ENCODE assay signal across 34 mouse cellular contexts in genomic region chr19:32665243-32665642, GRCm38 (mm10).
"Had no signal": no experiment of that assay in that cellular context is flagged by ENCODE, and none has a peak within 500 bp of the region (broad histone marks: within the 10 kb centered on the region; RNA-seq: fewer than 3 reads in every experiment).

No protein-coding gene starts in this region.

- H3K27ac ChIP-seq: heart, embryonic 13.5 days; heart, embryonic 15.5 days; hindbrain, embryonic 10.5 days; hindbrain, embryonic 12.5 days; hindbrain, embryonic 13.5 days; hindbrain, embryonic 14.5 days; hindbrain, embryonic 15.5 days; hindbrain, postnatal 0 days; intestine, embryonic 15.5 days; kidney, embryonic 15.5 days; kidney, postnatal 0 days; layer of hippocampus, adult 2 months; left cerebral cortex, adult 2 months had no signal

- DNase-seq: heart, postnatal 10 days; heart, postnatal 14 days; heart, postnatal 36 days; heart, postnatal 4 days; kidney, adult 11 months; kidney, adult 18-20 months; kidney, adult 2 months; kidney, adult 8-10 months; kidney, adult 9 months; kidney, postnatal 10 days; kidney, postnatal 14 days; kidney, postnatal 25 days; kidney, postnatal 36 days; kidney, postnatal 4 days; layer of hippocampus, adult 9-11 months; layer of hippocampus, postnatal 36 days had no signal

- ATAC-seq: hindbrain, embryonic 16.5 days; hindbrain, postnatal 0 days; inflammation-experienced regulatory T-cells, adult 6 months; intestine, embryonic 15.5 days; intestine, embryonic 16.5 days; intestine, postnatal 0 days had no signal

- H3K4me3 ChIP-seq: heart, embryonic 12.5 days; heart, embryonic 13.5 days; heart, embryonic 15.5 days; hindbrain, embryonic 10.5 days; hindbrain, embryonic 12.5 days; hindbrain, embryonic 13.5 days; hindbrain, embryonic 15.5 days; intestine, embryonic 15.5 days; kidney, embryonic 15.5 days; layer of hippocampus, adult 2 months; left cerebral cortex, adult 2 months had no signal
